Mouse (Mus musculus): ENCODE data around the gene Rsph1.

- TF ChIP-seq POLR2A (IDR thresholded peaks at IDR 0.05; ENCODE audit: borderline replicate concordance, control insufficient read depth, low read depth, low read length): no peak
- no peak for TF ChIP-seq CTCF (IDR thresholded peaks at IDR 0.05; ENCODE audit: control insufficient read depth, insufficient read depth, low read length)
Measured at GRCm38 (mm10) chr17:31231780-31232179, 45.4 kb downstream of the Rsph1 start.
